27 mouse cellular contexts compared by ENCODE assay signal in genomic region chr7:74417009-74417408, GRCm38 (mm10).
DNase-seq lines count a peak whose midpoint lies in the region; ATAC-seq and TF ChIP-seq lines count a peak whose summit lies in the region.
"Had no signal": no experiment of that assay in that cellular context is flagged by ENCODE, and none has a peak within 500 bp of the region (broad histone marks: within the 10 kb centered on the region; RNA-seq: fewer than 3 reads in every experiment).

No protein-coding gene starts in this region.

- no peak overlapping the region for H3K4me2 ChIP-seq in lung, embryonic 14.5 days
- H3K4me2 ChIP-seq in intestine, embryonic 15.5 days (replicated peaks) = no peak overlapping the region
- H3K4me2 ChIP-seq in neural tube, embryonic 14.5 days (ENCODE audit: low read depth, low read length) = no peak overlapping the region
- H3K4me2 ChIP-seq: heart, embryonic 13.5 days; hindbrain, embryonic 12.5 days; limb, embryonic 12.5 days; liver, embryonic 11.5 days; midbrain, embryonic 12.5 days; neural tube, embryonic 12.5 days had no signal

- no peaks in the 10 kb centered on the region for H3K36me3 ChIP-seq in lung, embryonic 14.5 days (ENCODE audit: insufficient read depth)
- H3K36me3 ChIP-seq in intestine, embryonic 15.5 days = no peaks in the 10 kb centered on the region
- H3K36me3 ChIP-seq in neural tube, embryonic 14.5 days (ENCODE audit: control insufficient read depth, insufficient read depth, low read length) = no peaks in the 10 kb centered on the region
- H3K36me3 ChIP-seq: forebrain, embryonic 10.5 days; heart, embryonic 13.5 days; hindbrain, embryonic 12.5 days; limb, embryonic 12.5 days; midbrain, embryonic 12.5 days; neural tube, embryonic 12.5 days had no signal

- DNase-seq in embryo, embryonic 10 days (ENCODE audit: low spot score) = peak; percentile 16
- DNase-seq in embryo, embryonic 9.5 days (ENCODE audit: extremely low spot score) = no peak
- peak; percentile 17 for DNase-seq in lung, embryonic 14.5 days
- no peak for DNase-seq in lung, adult 2 months
- DNase-seq in frontal cortex, adult 2 months (ENCODE audit: extremely low spot score in 1 of 2, low spot score in 1 of 2) = no peak
- no peak for DNase-seq in thymus, postnatal 25 days
- DNase-seq: adrenal gland, postnatal 36 days; cerebellum, postnatal 25 days; forebrain, postnatal 0 days; gastrocnemius, adult 2 months; heart, postnatal 14 days; kidney, adult 8-10 months; liver, postnatal 0 days; lung, postnatal 14 days; right cerebral cortex, adult 18-20 months; right cerebral cortex, postnatal 4 days; thymus, postnatal 4 days had no signal

- 45% methylated on average over 6 of the region's 6 CpGs for WGBS in lung, embryonic 14.5 days
- WGBS in lung, adult 2 months = 75% methylated on average over 6 of the region's 6 CpGs
- WGBS in intestine, embryonic 15.5 days = 26% methylated on average over 6 of the region's 6 CpGs
- WGBS in neural tube, embryonic 14.5 days = 15% methylated on average over 6 of the region's 6 CpGs

- no peak for TF ChIP-seq POLR2A in lung, adult 2 months (IDR thresholded peaks at IDR 0.05; ENCODE audit: borderline replicate concordance, extremely low read depth, low read depth, low read length)

- H3K4me1 ChIP-seq in lung, embryonic 14.5 days (ENCODE audit: insufficient read depth) = no peaks in the 10 kb centered on the region
- peaks cover 5% of the 10 kb centered on the region; the same call in 1 of the 2 replicates for H3K4me1 ChIP-seq in lung, adult 2 months (ENCODE audit: control insufficient read depth, insufficient read depth, low read length)
- H3K4me1 ChIP-seq in intestine, embryonic 15.5 days (replicated peaks) = no peaks in the 10 kb centered on the region
- H3K4me1 ChIP-seq in neural tube, embryonic 14.5 days (ENCODE audit: control insufficient read depth, insufficient read depth, low read length) = peaks cover 9% of the 10 kb centered on the region

- H3K4me3 ChIP-seq in lung, embryonic 14.5 days (ENCODE audit: low read depth, low read length) = no peak overlapping the region
- no peak overlapping the region for H3K4me3 ChIP-seq in lung, adult 2 months (replicated peaks; ENCODE audit: extremely low read depth, low read depth, low read length)
- H3K4me3 ChIP-seq in intestine, embryonic 15.5 days (replicated peaks) = no peak overlapping the region
- H3K4me3 ChIP-seq in neural tube, embryonic 14.5 days (ENCODE audit: low read depth, low read length) = no peak overlapping the region
- H3K4me3 ChIP-seq: forebrain, embryonic 10.5 days; gastrocnemius, adult 2 months; heart, embryonic 13.5 days; hindbrain, embryonic 12.5 days; limb, embryonic 12.5 days; midbrain, embryonic 12.5 days; neural tube, embryonic 12.5 days had no signal

- TF ChIP-seq CTCF in lung, embryonic 14.5 days (IDR thresholded peaks at IDR 0.05; ENCODE audit: low read depth) = no peak
- TF ChIP-seq CTCF in lung, adult 2 months (IDR thresholded peaks at IDR 0.05; ENCODE audit: insufficient read depth, low read length) = no peak

- no peaks in the 10 kb centered on the region for H3K9me3 ChIP-seq in lung, embryonic 14.5 days (ENCODE audit: low read depth, low read length)
- H3K9me3 ChIP-seq in intestine, embryonic 15.5 days = no peaks in the 10 kb centered on the region
- H3K9me3 ChIP-seq in neural tube, embryonic 14.5 days (ENCODE audit: control insufficient read depth, low read length) = no peaks in the 10 kb centered on the region
- H3K9me3 ChIP-seq: forebrain, embryonic 10.5 days; heart, embryonic 13.5 days; hindbrain, embryonic 12.5 days; limb, embryonic 12.5 days; midbrain, embryonic 12.5 days; neural tube, embryonic 12.5 days had no signal

- no peaks in the 10 kb centered on the region for H3K27me3 ChIP-seq in lung, embryonic 14.5 days (ENCODE audit: insufficient read depth, low read length)
- H3K27me3 ChIP-seq in intestine, embryonic 15.5 days (replicated peaks) = no peaks in the 10 kb centered on the region
- H3K27me3 ChIP-seq in neural tube, embryonic 14.5 days (ENCODE audit: control insufficient read depth, insufficient read depth, low read length) = no peaks in the 10 kb centered on the region
- H3K27me3 ChIP-seq: heart, embryonic 13.5 days; hindbrain, embryonic 12.5 days; midbrain, embryonic 12.5 days; neural tube, embryonic 12.5 days had no signal

- no peak for ATAC-seq in lung, embryonic 14.5 days (ENCODE audit: insufficient read depth)
- peak; percentile 89 for ATAC-seq in intestine, embryonic 15.5 days
- peak; percentile 77 for ATAC-seq in neural tube, embryonic 14.5 days (ENCODE audit: low read depth)
- ATAC-seq: CD4-positive, CD25-positive, alpha-beta regulatory T cell, adult 4 months; forebrain, postnatal 0 days; liver, postnatal 0 days had no signal

- H3K27ac ChIP-seq in lung, embryonic 14.5 days (ENCODE audit: low read depth) = no peak overlapping the region
- no peak overlapping the region for H3K27ac ChIP-seq in intestine, embryonic 15.5 days
- H3K27ac ChIP-seq in neural tube, embryonic 14.5 days (ENCODE audit: low read depth, low read length) = no peak overlapping the region
- H3K27ac ChIP-seq: forebrain, embryonic 10.5 days; gastrocnemius, adult 2 months; heart, embryonic 13.5 days; hindbrain, embryonic 12.5 days; limb, embryonic 12.5 days; midbrain, embryonic 12.5 days; neural tube, embryonic 12.5 days had no signal

- H3K9ac ChIP-seq in lung, embryonic 14.5 days = no peak overlapping the region
- no peak overlapping the region for H3K9ac ChIP-seq in intestine, embryonic 15.5 days
- no peak overlapping the region for H3K9ac ChIP-seq in neural tube, embryonic 14.5 days (replicated peaks; ENCODE audit: low read depth, low read length)
- H3K9ac ChIP-seq: forebrain, postnatal 0 days; heart, embryonic 13.5 days; hindbrain, embryonic 12.5 days; limb, embryonic 12.5 days; liver, postnatal 0 days; midbrain, embryonic 12.5 days; neural tube, embryonic 12.5 days had no signal

Comparison
In these comparisons a context has a peak if more than half of its experiments do, and no peak if none do; other contexts are left out.
1. DNase-seq: peak in embryo, embryonic 10 days (single experiment) and lung, embryonic 14.5 days (single experiment); none in embryo, embryonic 9.5 days (single experiment), lung, adult 2 months (single experiment), frontal cortex, adult 2 months (0 of 2) and thymus, postnatal 25 days (single experiment).